Mouse (Mus musculus): Measurements from ENCODE around the gene Fer1l5. TPM values are rescaled to one million over a fixed set of nuclear protein-coding genes. Genes with fewer than 3 reads are reported as not detected.

Fer1l5 gene
- polyA plus RNA-seq (2015; fragmentation: Nextera tagmentation; extraction: Ambion mirVana), result 1.0 and 1.5 TPM in 2 replicates

DNA sequence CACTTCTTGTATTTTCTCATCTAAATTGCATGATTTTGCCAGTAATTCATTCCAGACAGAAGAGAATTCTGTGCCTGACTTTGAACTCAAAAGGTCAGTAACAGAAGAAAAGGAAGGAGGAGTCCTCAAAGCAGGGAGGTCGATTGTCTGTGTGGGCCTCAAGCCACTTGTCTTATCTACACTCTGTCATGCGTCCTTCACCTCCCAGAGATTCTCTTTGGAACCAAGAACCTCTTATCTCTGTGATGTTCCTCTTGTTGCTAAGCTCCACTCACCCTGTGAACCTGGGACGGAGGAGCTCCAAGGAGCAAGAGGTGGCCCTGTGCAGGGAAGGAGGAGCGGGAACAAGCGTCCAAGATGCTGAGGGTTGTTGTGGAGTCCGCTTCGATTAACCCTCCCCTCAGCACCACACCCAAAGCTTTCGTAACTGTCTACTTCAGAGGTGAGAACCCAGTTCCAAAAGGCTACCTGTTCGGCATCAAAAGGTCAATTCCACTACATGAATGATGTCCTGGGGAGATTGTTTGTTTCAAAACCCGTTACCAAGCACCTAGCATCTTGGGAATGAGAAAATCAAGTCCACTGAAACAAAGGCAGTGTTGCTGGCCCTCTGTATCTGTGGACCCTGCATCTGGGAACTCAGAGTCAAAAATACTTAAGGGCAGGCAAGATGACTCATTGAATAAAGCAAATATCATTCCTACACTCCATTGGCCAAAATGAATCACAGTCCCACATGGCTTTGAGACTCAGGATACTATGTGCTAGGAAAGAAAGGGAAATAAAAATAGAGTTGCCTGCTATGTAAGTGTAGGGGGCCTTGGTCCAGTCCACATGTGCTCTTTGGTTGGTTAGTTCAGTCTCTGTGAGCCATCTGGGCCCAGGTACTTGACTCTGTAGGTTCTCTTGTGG is at the start of gene Fer1l5:
TSS of gene Fer1l5 (plus strand) at position 358 of the 912 bp plus-strand sequence.
- no peak for ATAC-seq (replicated peaks; ENCODE audit: low FRiP score)
- H3K9me3 ChIP-seq (replicated peaks), result no peaks in the 10 kb centered on the region
- peaks cover 3% of the 10 kb centered on the region; the same call in 1 of the 2 replicates for H3K36me3 ChIP-seq
- H3K27me3 ChIP-seq, result no peaks in the 10 kb centered on the region
- no peak within 1 kb of the TSS for H3K4me3 ChIP-seq (replicated peaks)
- no peak within 1 kb of the TSS for H3K27ac ChIP-seq
- no peak within 1 kb of the TSS for H3K9ac ChIP-seq
- WGBS, result 81% methylated on average over 10 of the region's 10 CpGs
- H3K4me2 ChIP-seq, result no peak within 1 kb of the TSS
- H3K4me1 ChIP-seq, result peaks cover 13% of the 10 kb centered on the region

DNA sequence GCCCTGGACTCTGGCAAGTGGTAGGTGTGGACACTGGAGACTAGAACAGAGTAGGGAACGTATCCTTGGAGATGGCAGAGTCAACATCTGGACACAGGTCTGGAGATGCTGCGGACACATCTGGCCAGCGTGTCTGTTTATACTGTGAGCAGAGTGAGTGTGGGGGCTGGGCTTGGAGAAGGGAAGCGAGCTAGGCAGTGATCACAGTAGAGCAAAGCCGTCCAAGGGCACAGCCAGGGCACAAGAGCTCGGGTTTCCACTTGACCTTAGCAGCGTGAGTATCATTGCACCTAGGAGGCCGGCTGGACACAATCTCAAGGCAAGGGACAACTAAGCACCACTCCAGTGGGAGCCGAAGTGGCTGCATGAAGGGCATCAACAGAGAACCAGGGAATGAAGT is 49.0 kb upstream of the Fer1l5 start:
- no peaks in the 10 kb centered on the region for H3K9me3 ChIP-seq (replicated peaks)
- no peak overlapping the region for H3K4me2 ChIP-seq
- no peak overlapping the region for H3K9ac ChIP-seq
- H3K36me3 ChIP-seq, result peaks cover 17% of the 10 kb centered on the region; the same call in 1 of the 2 replicates
- no peak overlapping the region for H3K4me3 ChIP-seq (replicated peaks)
- H3K4me1 ChIP-seq, result peaks cover 23% of the 10 kb centered on the region
- H3K27me3 ChIP-seq, result no peaks in the 10 kb centered on the region
- H3K27ac ChIP-seq, result no peak overlapping the region
- 0 out of 2 replicates have a peak, but pooled peaks have one; percentile 30 for ATAC-seq (replicated peaks; ENCODE audit: low FRiP score)
- WGBS, result 23% methylated on average over 9 of the region's 9 CpGs

DNA sequence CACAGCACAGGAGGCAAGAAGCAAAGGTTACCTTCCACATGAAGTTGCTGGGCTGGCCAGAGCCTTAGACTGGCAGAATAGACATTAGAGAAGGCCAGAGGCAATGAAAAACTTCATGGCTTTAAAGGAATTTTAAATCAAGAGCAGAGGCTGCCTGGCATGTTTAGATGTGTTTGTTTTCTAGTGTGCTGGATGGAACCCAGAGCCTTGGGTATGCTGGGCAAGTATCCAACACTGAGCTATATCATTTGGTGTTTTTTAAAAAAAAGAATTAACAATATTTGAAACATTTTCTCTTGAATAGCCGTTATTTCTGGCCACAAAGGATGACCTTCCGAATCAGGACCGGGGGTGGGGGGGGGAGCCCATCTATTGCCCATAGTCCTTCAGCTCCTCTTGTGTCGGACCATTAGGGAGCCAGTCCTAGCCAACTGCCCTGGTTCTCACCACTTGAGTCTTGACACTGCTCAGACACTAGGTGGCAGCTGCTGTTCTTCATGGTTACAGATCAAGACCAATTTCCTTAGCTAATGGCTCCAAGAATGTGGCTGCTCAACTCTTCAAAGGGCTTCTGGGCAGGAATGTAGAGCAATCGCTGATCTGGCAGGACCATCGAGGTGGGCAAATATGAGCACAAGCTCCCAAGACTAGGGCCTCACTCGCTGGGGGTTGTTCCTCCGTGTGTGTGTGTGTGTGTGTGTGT is 48.2 kb upstream of the Fer1l5 start:
- no peak overlapping the region for H3K27ac ChIP-seq
- ATAC-seq (replicated peaks; ENCODE audit: low FRiP score), result peak; percentile 40; the same call in 1 of the 2 replicates

DNA sequence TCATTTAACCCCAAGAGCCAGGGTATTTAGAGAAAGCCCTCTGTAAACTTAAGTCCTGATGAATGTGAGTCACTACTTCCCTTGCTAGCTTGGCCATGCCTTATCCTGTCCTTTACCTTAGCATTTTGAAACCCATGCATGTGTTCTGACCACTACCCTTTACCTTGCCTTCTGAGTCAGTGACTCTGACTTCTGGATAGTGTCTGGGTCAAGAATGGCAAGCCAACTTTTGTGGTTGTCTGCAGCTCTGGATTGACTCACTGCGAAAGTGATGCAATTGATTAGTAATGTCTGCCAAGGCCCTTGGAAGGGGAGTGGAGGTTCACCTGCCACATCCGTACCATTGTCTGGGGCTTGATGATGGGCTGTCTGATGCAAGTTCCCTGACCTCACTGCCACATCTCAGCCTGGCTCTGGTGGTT is 46.2 kb upstream of the Fer1l5 start:
- Histone ChIP-seq H3K27me3 (no peaks in the 10 kb centered on the region), H3K4me1 (peaks cover 23% of the 10 kb centered on the region), H3K9ac (no peak overlapping the region), H3K4me2 (no peak overlapping the region), H3K4me3 (replicated peaks) (no peak overlapping the region), H3K36me3 (peaks cover 25% of the 10 kb centered on the region; the same call in 1 of the 2 replicates), H3K9me3 (replicated peaks) (no peaks in the 10 kb centered on the region), H3K27ac (no peak overlapping the region)
- no peak for ATAC-seq (replicated peaks; ENCODE audit: low FRiP score)
- WGBS, result 92% methylated on average over 2 of the region's 2 CpGs

More for the DNA sequence above, 48.2 kb upstream of the Fer1l5 start:
- Histone ChIP-seq H3K9ac (no peak overlapping the region), H3K4me1 (peaks cover 23% of the 10 kb centered on the region), H3K4me2 (no peak overlapping the region), H3K27me3 (no peaks in the 10 kb centered on the region), H3K9me3 (replicated peaks) (no peaks in the 10 kb centered on the region), H3K4me3 (replicated peaks) (no peak overlapping the region), H3K36me3 (peaks cover 20% of the 10 kb centered on the region; the same call in 1 of the 2 replicates)
- 39% methylated on average over 8 of the region's 8 CpGs for WGBS

DNA sequence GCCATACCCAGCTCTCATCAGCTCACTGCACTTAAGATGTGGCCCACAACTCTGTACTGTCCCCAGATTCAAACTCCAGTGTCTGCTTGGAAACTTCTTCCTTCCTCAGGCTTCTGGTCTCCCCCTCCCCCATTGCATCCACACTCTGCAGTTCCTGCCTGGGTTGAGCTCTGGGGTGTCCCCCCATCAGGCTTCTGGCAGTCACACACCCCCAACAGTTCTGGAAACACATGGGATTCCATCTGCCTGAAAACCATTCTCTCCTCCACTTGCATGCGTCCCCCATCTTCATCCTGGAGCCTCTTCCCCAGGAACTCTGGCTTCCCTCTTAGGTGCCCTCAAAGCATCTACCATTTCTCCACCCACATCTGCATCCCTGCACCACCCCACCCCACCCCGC is 45.3 kb upstream of the Fer1l5 start:
- peaks cover 23% of the 10 kb centered on the region for H3K4me1 ChIP-seq
- H3K36me3 ChIP-seq, result peaks cover 32% of the 10 kb centered on the region; the same call in 1 of the 2 replicates
- no peak overlapping the region for H3K4me3 ChIP-seq (replicated peaks)
- H3K9ac ChIP-seq, result no peak overlapping the region
- WGBS, result 100% methylated on average over 2 of the region's 2 CpGs
- no peak for ATAC-seq (replicated peaks; ENCODE audit: low FRiP score)
- H3K27me3 ChIP-seq, result no peaks in the 10 kb centered on the region
- no peaks in the 10 kb centered on the region for H3K9me3 ChIP-seq (replicated peaks)
- no peak overlapping the region for H3K27ac ChIP-seq
- no peak overlapping the region for H3K4me2 ChIP-seq

DNA sequence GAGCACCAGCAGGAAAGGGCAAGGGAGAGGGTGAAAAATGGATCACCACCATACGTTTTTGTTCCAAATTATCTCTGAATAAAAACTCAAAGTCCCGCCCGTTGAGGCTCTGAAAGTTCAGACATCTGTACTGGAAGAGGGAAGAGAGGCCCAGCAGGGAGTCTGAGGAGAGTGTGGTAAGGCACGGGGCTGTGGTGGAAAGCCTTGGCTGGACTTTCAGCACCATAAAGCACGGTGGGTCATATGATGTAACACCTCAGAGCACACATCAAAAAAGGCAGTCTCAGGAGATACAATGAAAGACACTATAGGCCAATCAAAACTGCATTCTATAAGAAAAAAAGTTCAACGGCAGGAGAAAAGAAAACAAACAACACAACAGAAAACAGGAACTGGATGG is 40.3 kb upstream of the Fer1l5 start:
- H3K4me2 ChIP-seq, result no peak overlapping the region
- H3K36me3 ChIP-seq, result peaks cover 60% of the 10 kb centered on the region
- WGBS, result 66% methylated on average over 6 of the region's 6 CpGs
- no peak overlapping the region for H3K4me3 ChIP-seq (replicated peaks)
- H3K9me3 ChIP-seq (replicated peaks), result no peaks in the 10 kb centered on the region
- ATAC-seq (replicated peaks; ENCODE audit: low FRiP score), result no peak
- no peak overlapping the region for H3K27ac ChIP-seq
- no peaks in the 10 kb centered on the region for H3K4me1 ChIP-seq
- H3K9ac ChIP-seq, result no peak overlapping the region
- no peaks in the 10 kb centered on the region for H3K27me3 ChIP-seq

DNA sequence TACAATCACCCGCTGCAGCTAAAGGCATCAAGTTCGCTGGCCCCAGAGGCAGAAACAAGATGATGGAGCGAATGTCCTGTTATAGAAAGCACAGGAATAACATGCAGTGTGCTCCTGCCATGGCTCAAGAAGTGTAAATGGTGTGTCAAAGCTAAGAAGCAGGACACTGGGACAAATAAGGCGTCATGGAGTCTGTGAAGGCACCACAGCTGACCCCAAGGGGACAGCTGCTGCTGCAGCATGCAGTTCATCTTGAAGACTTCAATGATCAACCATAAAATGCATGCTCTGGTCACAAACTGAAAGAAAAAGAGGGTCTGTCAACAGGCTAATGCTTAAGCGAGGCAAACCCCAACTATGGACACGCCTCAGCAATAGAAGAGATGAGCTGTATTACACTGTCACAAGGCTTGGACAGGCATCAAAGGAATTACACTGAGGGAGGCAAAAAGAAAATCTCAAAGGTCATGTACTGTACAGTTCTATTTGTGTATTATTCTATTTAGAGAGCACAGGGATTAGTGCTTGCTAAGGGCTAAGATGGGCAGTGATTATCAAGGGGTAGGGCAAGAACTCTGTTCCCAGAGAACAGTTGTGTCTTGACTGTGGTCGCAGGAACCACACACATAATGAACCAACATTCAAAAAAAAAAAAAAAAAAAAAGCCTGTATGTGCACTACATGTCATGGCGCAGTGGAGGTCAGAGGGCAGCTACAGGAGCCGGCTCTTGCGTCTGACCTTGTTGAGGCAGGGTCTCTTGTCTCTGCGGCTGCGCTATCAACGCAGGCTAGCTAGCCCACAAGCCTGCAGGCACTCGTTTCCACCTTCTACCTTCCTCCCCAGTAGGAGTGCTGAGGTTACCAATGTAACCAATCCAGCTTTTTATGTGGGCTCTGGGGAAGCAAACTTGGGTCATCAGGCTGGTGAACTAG is 38.9 kb upstream of the Fer1l5 start:
- ATAC-seq (replicated peaks; ENCODE audit: low FRiP score), result no peak
- Histone ChIP-seq H3K4me1 (no peaks in the 10 kb centered on the region), H3K9me3 (replicated peaks) (no peaks in the 10 kb centered on the region), H3K36me3 (peaks cover 69% of the 10 kb centered on the region), H3K9ac (no peak overlapping the region), H3K27me3 (no peaks in the 10 kb centered on the region), H3K27ac (no peak overlapping the region), H3K4me3 (replicated peaks) (no peak overlapping the region), H3K4me2 (no peak overlapping the region)
- 79% methylated on average over 14 of the region's 14 CpGs for WGBS

DNA sequence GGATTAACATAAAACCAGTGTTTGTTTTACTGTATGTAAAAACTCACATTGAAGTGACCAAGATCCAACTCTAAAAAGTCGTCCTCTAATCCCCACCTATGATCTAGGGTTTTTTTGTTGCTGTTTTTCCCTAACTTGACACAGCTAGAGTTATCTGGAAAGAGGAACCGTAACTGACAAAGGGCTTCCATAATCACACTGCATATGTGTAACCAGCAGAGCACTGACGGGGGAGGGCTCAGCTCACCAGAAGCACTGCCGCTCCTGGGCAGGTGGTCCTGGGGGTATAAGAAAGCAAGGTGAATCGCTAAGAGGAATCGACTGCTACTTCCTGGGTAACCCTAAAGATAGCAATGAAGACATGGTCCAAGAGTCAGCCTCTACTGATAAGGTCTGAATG is 29.5 kb upstream of the Fer1l5 start:
- H3K36me3 ChIP-seq, result peaks cover 100% of the 10 kb centered on the region
- ATAC-seq (replicated peaks; ENCODE audit: low FRiP score), result no peak
- H3K4me1 ChIP-seq, result no peaks in the 10 kb centered on the region
- no peak overlapping the region for H3K9ac ChIP-seq
- no peaks in the 10 kb centered on the region for H3K27me3 ChIP-seq
- H3K27ac ChIP-seq, result no peak overlapping the region
- WGBS, result 95% methylated on average over 6 of the region's 6 CpGs
- no peaks in the 10 kb centered on the region for H3K9me3 ChIP-seq (replicated peaks)
- no peak overlapping the region for H3K4me3 ChIP-seq (replicated peaks)
- no peak overlapping the region for H3K4me2 ChIP-seq

DNA sequence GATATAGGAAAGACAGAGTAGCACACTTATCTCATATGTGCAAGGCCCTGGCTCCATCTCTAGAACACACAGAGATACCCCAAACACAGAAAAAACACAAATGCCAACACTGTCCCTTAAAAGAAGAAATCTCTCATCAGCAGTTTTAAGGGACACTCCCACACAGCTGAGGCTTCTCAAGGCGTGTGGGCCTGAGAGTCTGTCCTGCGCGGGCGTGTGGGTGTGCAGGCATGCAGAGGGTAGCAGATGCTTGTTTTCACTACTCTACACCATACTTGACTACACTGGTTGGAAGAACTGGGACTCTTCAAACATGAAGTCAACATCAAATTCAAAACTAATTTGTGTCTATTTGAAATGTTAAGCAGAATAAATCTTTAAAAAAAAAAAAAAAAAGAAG is 19.7 kb upstream of the Fer1l5 start:
- no peaks in the 10 kb centered on the region for H3K27me3 ChIP-seq
- H3K9ac ChIP-seq, result no peak overlapping the region
- ATAC-seq (replicated peaks; ENCODE audit: low FRiP score), result no peak
- peaks cover 95% of the 10 kb centered on the region for H3K36me3 ChIP-seq
- no peaks in the 10 kb centered on the region for H3K9me3 ChIP-seq (replicated peaks)
- no peak overlapping the region for H3K4me2 ChIP-seq
- no peak overlapping the region for H3K4me3 ChIP-seq (replicated peaks)
- no peaks in the 10 kb centered on the region for H3K4me1 ChIP-seq
- 64% methylated on average over 4 of the region's 4 CpGs for WGBS
- H3K27ac ChIP-seq, result no peak overlapping the region

DNA sequence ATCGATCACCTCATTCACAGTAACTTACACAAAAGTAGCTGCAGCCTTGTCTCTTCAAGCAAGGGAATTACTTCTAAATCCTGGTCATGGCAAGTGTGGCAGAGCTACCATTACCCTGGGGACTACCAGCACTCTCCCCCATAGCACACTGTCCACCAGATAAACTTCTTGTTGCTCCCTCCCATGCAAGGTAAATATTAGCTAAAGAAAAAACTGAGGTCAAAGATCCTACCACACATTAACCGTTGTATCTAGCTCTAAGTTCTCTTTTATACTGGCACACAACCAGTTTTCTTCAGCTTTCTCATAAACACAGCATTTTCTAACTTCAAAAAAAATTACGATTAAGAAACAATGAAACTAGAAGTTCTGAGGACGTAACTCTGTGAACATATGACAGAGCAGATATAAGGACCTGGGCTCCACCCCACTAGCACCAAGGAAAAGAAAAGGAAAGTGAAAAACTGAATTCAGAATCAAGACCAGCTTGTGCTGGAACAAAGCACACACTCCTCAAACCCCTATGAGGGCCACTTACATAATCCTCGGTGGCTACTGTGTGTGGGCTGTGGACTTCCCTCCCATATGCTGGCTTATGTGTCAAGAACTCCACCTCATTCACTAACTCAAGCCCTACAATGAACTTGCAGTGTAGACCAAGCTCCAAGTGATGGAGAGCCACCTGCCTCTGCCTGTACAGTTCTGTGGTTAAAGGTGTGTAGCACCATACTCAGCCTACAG is 15.0 kb upstream of the Fer1l5 start:
- WGBS, result 85% methylated on average over 5 of the region's 5 CpGs
- Histone ChIP-seq H3K27ac (0 out of 2 replicates have a peak overlapping the region, but pooled peaks have one; percentile 50), H3K36me3 (peaks cover 91% of the 10 kb centered on the region), H3K4me2 (no peak overlapping the region), H3K4me1 (0 out of 2 replicates have a peak, but pooled peaks cover 3% of the 10 kb centered on the region), H3K4me3 (replicated peaks) (no peak overlapping the region), H3K9ac (no peak overlapping the region), H3K9me3 (replicated peaks) (no peaks in the 10 kb centered on the region), H3K27me3 (no peaks in the 10 kb centered on the region)
- no peak for ATAC-seq (replicated peaks; ENCODE audit: low FRiP score)

DNA sequence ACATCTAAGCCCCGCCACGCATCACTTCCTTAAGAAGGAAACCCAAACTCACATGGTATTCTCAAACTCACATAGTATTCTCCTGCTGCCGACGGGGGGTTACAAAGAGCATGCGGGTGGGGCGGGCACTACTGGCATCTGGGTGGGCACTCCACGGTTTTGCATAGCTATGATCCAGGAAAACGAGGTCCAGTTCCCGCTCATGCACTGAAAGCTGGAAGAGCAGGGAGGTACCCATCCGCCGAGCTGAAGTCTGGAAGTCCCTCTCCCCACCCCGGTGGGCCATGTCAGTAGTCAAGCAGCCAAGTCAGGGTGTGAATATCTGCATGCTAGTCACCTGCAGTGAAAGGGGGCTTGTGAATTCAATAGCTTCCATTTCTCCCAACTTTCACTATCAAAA is 4.4 kb upstream of the Fer1l5 start:
- Histone ChIP-seq H3K4me1 (peaks cover 18% of the 10 kb centered on the region), H3K27ac (no peak overlapping the region), H3K4me2 (peak overlapping the region; percentile 73), H3K9ac (peak overlapping the region; percentile 95), H3K9me3 (replicated peaks) (no peaks in the 10 kb centered on the region), H3K36me3 (peaks cover 40% of the 10 kb centered on the region), H3K27me3 (no peaks in the 10 kb centered on the region), H3K4me3 (replicated peaks) (peak overlapping the region; percentile 91)
- ATAC-seq (replicated peaks; ENCODE audit: low FRiP score), result no peak
- 41% methylated on average over 12 of the region's 12 CpGs for WGBS

Measured in kidney, embryonic 15.5 days (tissue).